In the genomic region with DNA sequence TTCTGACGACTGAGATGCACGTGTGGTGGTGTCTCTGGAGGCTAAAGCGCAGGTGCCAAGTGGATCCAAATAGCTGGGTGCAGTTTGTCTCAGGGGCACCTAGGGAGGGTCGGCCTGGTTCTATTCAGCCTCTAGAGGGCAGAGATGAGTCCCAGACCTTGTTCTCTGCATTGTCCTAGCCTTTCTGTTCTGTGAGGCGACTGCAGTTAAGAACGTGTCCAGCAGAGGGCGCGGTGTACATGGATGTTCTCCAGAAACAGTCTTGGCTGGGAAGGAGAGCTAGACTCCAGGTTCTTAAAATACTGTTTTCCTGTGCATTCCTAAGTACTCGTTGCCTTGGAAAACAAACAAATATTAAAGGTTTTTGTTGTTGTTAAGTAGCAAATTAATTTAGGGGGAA, we compare ENCODE assay signal across 13 mouse cellular contexts. TPM values are rescaled to one million over a fixed set of nuclear protein-coding genes. Genes with fewer than 3 reads are reported as not detected.
DNase-seq lines count a peak whose midpoint lies in the region; ATAC-seq and TF ChIP-seq lines count a peak whose summit lies in the region.
"Not testable (repeated sequence)": the region's sequence is repeated elsewhere in the genome, so short reads cannot be mapped to it uniquely, and the experiment has no call there.
"Had no signal": no experiment of that assay in that cellular context is flagged by ENCODE, and none has a peak within 500 bp of the region (broad histone marks: within the 10 kb centered on the region; RNA-seq: fewer than 3 reads in every experiment).

No protein-coding gene starts in this region.

- H3K4me1 ChIP-seq in midbrain, embryonic 14.5 days (ENCODE audit: control insufficient read depth, insufficient read depth, low read length); testis, adult 2 months (ENCODE audit: control insufficient read depth, insufficient read depth, low read length): not testable (repeated sequence)

- not testable (repeated sequence) for H3K27ac ChIP-seq in midbrain, embryonic 14.5 days (replicated peaks; ENCODE audit: low read depth, low read length); testis, adult 2 months (ENCODE audit: control insufficient read depth, insufficient read depth, low read depth, low read length)

- peak; percentile 21 for DNase-seq in A20 (ENCODE audit: low read depth, low spot score)
- peak; percentile 81 for DNase-seq in adrenal gland, adult 2 months
- DNase-seq in cerebellum, postnatal 4 days (ENCODE audit: low spot score in 2 of 2) = peak; percentile 29 to 85
- peak; percentile 14 to 49 for DNase-seq in gastrocnemius, postnatal 4 days (ENCODE audit: low spot score in 2 of 2)
- peak; percentile 82 for DNase-seq in kidney, adult 9 months
- peak; percentile 68 to 86 for DNase-seq in left cerebral cortex, postnatal 10 days (ENCODE audit: extremely low spot score in 1 of 2, low spot score in 2 of 2)
- peak; percentile 4 for DNase-seq in midbrain, embryonic 14.5 days

- peak; percentile 16; the same call in 1 of the 2 replicates for TF ChIP-seq CTCF in testis, adult 2 months (IDR thresholded peaks at IDR 0.05; ENCODE audit: control insufficient read depth, insufficient read depth, insufficient replicate concordance, low read depth, low read length)

- 24% methylated on average over 7 of the region's 9 CpGs for WGBS in midbrain, embryonic 14.5 days

- intact Hi-C loops in left cerebral cortex, postnatal 10 days (cut with DNase I) = not testable (repeated sequence)

- H3K4me3 ChIP-seq in midbrain, embryonic 14.5 days (replicated peaks; ENCODE audit: low read depth, low read length); testis, adult 2 months (ENCODE audit: control insufficient read depth, low read depth, low read length): not testable (repeated sequence)

- not testable (repeated sequence) for TF ChIP-seq POLR2A in testis, adult 2 months (IDR thresholded peaks at IDR 0.05; ENCODE audit: control insufficient read depth, low read depth, low read length)

- not testable (repeated sequence) for H3K9ac ChIP-seq in midbrain, embryonic 14.5 days (replicated peaks; ENCODE audit: low read length)

- not testable (repeated sequence) for H3K36me3 ChIP-seq in midbrain, embryonic 14.5 days (ENCODE audit: control insufficient read depth, insufficient read depth, low read length); testis, adult 2 months (ENCODE audit: control insufficient read depth, insufficient read depth, low read length)

- ATAC-seq in midbrain, embryonic 14.5 days (ENCODE audit: low FRiP score, low TSS enrichment) = not testable (repeated sequence)

- H3K9me3 ChIP-seq in midbrain, embryonic 14.5 days (ENCODE audit: control insufficient read depth, low read length) = not testable (repeated sequence)

- not testable (repeated sequence) for H3K4me2 ChIP-seq in midbrain, embryonic 14.5 days (ENCODE audit: low read length)

- not testable (repeated sequence) for H3K27me3 ChIP-seq in midbrain, embryonic 14.5 days (ENCODE audit: control insufficient read depth, insufficient read depth, low read length); testis, adult 2 months (ENCODE audit: control insufficient read depth, insufficient read depth, low read length)

RNA-seq across cellular contexts. Expression of a gene that starts 1.9 kb away (rescaled TPM):
- total RNA-seq in adrenal gland, adult 2 months (2021) = not detected
- not detected in 2 replicates for polyA plus RNA-seq in adrenal gland, adult 2 months (2012; rRNA removed)
- total RNA-seq in gastrocnemius, postnatal 4 days (2021) = not detected
- total RNA-seq in left cerebral cortex, postnatal 10 days (2021) = not detected
- polyA plus RNA-seq in midbrain, embryonic 14.5 days (2014; fragmentation: Nextera tagmentation; extraction: Ambion mirVana) = not detected in 2 replicates
- polyA plus RNA-seq in testis, adult 2 months (2012; rRNA removed) = 0.53 and 2.3 TPM in 2 replicates
- polyA plus RNA-seq: embryonic facial prominence, embryonic 10.5 days; heart, embryonic 10.5 days; large intestine, adult 2 months; midbrain, embryonic 10.5 days; small intestine, adult 2 months had no signal

RNA-seq across cellular contexts. Expression of a gene that starts 27.7 kb away (rescaled TPM):
- total RNA-seq in adrenal gland, adult 2 months (2021) = not detected
- not detected in 2 replicates for polyA plus RNA-seq in adrenal gland, adult 2 months (2012; rRNA removed)
- not detected for total RNA-seq in gastrocnemius, postnatal 4 days (2021)
- total RNA-seq in left cerebral cortex, postnatal 10 days (2021) = not detected
- not detected in 2 replicates for polyA plus RNA-seq in midbrain, embryonic 14.5 days (2014; fragmentation: Nextera tagmentation; extraction: Ambion mirVana)
- polyA plus RNA-seq in testis, adult 2 months (2012; rRNA removed) = 0.19 TPM in 2 replicates
- polyA plus RNA-seq: embryonic facial prominence, embryonic 10.5 days; heart, embryonic 10.5 days; large intestine, adult 2 months; midbrain, embryonic 10.5 days; small intestine, adult 2 months had no signal

RNA-seq across cellular contexts. Expression of a gene that starts 43.4 kb away (rescaled TPM):
- not detected for total RNA-seq in adrenal gland, adult 2 months (2021)
- not detected in 2 replicates for polyA plus RNA-seq in adrenal gland, adult 2 months (2012; rRNA removed)
- total RNA-seq in gastrocnemius, postnatal 4 days (2021) = not detected
- total RNA-seq in left cerebral cortex, postnatal 10 days (2021) = not detected
- not detected in 2 replicates for polyA plus RNA-seq in midbrain, embryonic 14.5 days (2014; fragmentation: Nextera tagmentation; extraction: Ambion mirVana)
- 4.0 and 6.2 TPM in 2 replicates for polyA plus RNA-seq in testis, adult 2 months (2012; rRNA removed)
- polyA plus RNA-seq: embryonic facial prominence, embryonic 10.5 days; heart, embryonic 10.5 days; large intestine, adult 2 months; midbrain, embryonic 10.5 days; small intestine, adult 2 months had no signal

Comparison
In these comparisons a context has a peak if more than half of its experiments do, and no peak if none do; other contexts are left out.
1. DNase-seq: peak in every context shown above with its lines; median percentile 82 in kidney, adult 9 months; 81 in adrenal gland, adult 2 months; 77 in left cerebral cortex, postnatal 10 days; 57 in cerebellum, postnatal 4 days; 32 in gastrocnemius, postnatal 4 days; 21 in A20; 4 in midbrain, embryonic 14.5 days.